Mouse (Mus musculus): ENCODE data around the gene Cyp26c1.

GRCm38 (mm10) chr19:37673393-37673792 lies 12.0 kb upstream of the Cyp26c1 start:
- TF ChIP-seq CTCF (conservative IDR thresholded peaks at IDR 0.05; ENCODE audit: low read length) (no peak), POU5F1 (IDR thresholded peaks at IDR 0.05; ENCODE audit: borderline replicate concordance, low read length) (no peak)
